Mouse (Mus musculus) adrenal gland, adult (tissue): ENCODE measurements around the gene Vps26b.

ENCODE experiments used
- DNase-seq, 2 experiments: peaks; one replicate each; pipeline ENCODE4 v3.0.0; 2022 to 2023; ENCODE audit warnings: low spot score in 1 of 2; ENCODE audit not compliant: inconsistent age in 2 of 2

Vps26b gene

DNA sequence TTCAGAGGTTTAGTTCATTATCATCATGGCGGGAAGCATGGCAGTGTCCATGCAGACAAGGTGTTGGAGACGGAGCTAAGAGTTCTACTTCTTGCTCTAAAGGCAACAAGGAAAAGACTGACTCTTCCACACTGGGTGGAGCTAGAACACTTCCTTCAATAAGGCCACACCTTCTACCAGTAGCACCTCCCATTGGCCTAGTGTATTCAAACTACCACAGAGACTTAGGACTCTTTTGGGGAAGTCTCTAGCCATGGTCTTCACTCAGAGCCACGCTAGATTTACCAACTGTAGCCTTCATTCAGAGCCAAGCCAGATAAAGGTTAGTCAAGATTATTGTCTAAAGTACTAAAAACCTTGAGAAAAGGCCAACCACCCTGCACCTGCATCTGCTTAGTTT lies 32.8 kb downstream of the Vps26b start:
- peak in 1 of 2 experiments; percentile 47 for DNase-seq

GRCm38 (mm10) chr9:26993900-26994299 lies 36.0 kb downstream of the Vps26b start:
- DNase-seq = no peak

- no peak for DNase-seq
Observed at GRCm38 (mm10) chr9:26993118-26993517, 36.7 kb downstream of the Vps26b start.

DNA sequence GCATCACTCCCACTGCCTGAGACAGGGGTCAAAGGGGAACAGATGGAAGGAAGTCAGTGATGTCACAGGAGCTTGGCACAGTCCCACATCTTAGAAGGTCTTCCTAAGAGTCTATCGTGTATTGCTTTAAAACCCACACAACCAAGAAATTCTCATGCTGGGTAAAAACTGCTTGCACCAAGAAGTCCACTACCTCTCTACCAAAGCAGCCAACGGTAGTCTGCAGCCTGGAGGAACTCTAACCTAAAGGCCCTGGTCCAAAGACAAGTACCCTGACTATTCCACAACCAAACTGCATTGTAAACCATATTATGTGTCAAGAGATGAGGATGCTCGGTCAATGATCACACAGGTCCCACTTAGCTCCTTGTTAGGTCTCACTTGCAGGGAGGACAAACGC lies 39.7 kb downstream of the Vps26b start:
- DNase-seq = no peak

DNA sequence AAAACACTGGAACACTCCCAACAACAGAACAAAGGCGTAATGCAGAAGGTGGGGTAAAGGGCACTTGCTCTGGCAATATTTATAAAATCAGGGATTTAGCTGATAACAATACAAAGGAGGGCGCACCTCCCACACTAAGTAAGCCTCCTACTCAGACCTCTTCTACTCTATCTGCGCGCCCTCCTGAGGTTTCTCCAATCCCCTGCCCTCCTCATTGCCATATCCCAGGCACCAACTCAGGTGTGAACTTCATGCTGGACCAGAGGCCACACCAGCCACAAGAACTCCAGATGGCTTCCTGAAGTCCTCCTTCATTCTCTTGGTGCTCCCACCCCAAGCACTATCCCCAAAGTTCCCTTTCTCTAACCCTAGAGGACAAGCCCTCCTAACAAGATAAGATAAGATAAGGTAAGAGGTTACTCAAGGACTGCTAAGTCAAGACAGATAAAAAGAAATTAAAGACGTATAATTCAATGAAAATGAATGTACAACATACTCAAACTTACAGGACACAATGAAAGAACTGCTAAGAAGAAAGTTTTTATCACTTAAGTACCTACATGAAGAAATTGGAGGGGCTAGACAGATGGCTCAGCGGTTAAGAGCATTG lies 44.1 kb downstream of the Vps26b start:
- DNase-seq = no peak

- DNase-seq = no peak
Observed at GRCm38 (mm10) chr9:26985090-26985613, 44.7 kb downstream of the Vps26b start.

DNA sequence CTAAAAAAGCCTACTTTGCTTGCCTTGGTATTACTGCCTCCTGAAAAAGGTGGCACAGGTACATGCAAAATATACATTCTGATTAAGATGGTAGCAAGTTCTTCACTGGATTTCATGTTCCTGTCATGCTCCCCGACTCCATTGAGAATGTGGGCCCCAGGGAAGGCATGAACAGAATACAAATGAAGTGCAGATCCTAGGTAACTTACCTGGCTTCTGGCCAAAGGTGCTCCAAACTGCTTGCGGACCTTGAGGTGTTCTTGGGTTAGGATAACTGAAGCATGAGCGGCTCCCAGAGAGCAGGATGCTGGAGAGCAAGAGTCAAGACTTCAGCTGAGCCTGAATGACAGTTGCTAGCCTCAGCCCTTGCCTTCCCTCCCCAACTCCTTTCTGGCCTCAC lies 51.1 kb downstream of the Vps26b start:
- DNase-seq = no peak

- no peak for DNase-seq
Observed at GRCm38 (mm10) chr9:26977754-26978153, 52.1 kb downstream of the Vps26b start.
